Mouse (Mus musculus) liver, embryonic 14.5 days (tissue): ENCODE data around the gene Ankrd34a. TPM values are rescaled to one million over a fixed set of nuclear protein-coding genes. Genes with fewer than 3 reads are reported as not detected.
A peak's percentile ranks its signal among the peaks of the same experiment; 100 is the strongest.

Experiments used
- ATAC-seq: fragments of 200-750 bp; cut with Nextera tagmentation; 2 replicates; pipeline ENCODE4 v1.8.0; 2017; ENCODE audit warnings: moderate number of reproducible peaks, mild to moderate bottlenecking, moderate library complexity; ENCODE audit not compliant: insufficient read depth
- DNase-seq, 3 experiments: peaks; one replicate each; pipeline ENCODE4 v3.0.0-alpha.2; 2012 to 2013; ENCODE audit warnings: low read depth in 3 of 3, low spot score in 3 of 3
- H3K27ac ChIP-seq: fragments of 300-500 bp; sonication (generic); 2 replicates; pipeline ENCODE4 v1.5.1; 2014; ENCODE audit warnings: moderate library complexity, mild to moderate bottlenecking, control low read depth, inconsistent platforms
- H3K27me3 ChIP-seq: fragments of 300-500 bp; sonication (generic); 2 replicates; pipeline ENCODE4 v1.6.1; 2014; ENCODE audit warnings: mild to moderate bottlenecking, low read length, moderate library complexity; ENCODE audit not compliant: control insufficient read depth, insufficient read depth
- H3K36me3 ChIP-seq: fragments of 300-500 bp; sonication (generic); replicated peaks from 2 replicates; pipeline ENCODE4 v1.6.1; 2014; ENCODE audit warnings: low read depth; ENCODE audit not compliant: control insufficient read depth, insufficient read depth
- H3K4me1 ChIP-seq, 2 experiments: fragments of 200-500 bp in 1 of 2; fragments of 300-500 bp in 1 of 2; sonication (generic) in 1 of 2; replicated peaks; 2 replicates each; pipeline ENCODE4 v1.6.1; 2012 to 2014; ENCODE audit warnings: antibody characterized with exemption in 1 of 2, inconsistent platforms in 1 of 2, low read length in 1 of 2; ENCODE audit not compliant: control insufficient read depth in 2 of 2, insufficient read depth in 2 of 2
- H3K4me2 ChIP-seq: fragments of 300-500 bp; sonication (generic); 2 replicates; pipeline ENCODE4 v1.6.1; 2014; ENCODE audit warnings: low read depth, mild to moderate bottlenecking, control low read depth, moderate library complexity
- H3K4me3 ChIP-seq, 2 experiments: fragments of 200-500 bp in 1 of 2; fragments of 300-500 bp in 1 of 2; sonication (generic) in 1 of 2; 2 replicates each; pipeline ENCODE4 v1.5.1; 2012 to 2014; ENCODE audit warnings: low read depth in 2 of 2, low read length in 2 of 2, mild to moderate bottlenecking in 2 of 2, control low read depth in 1 of 2, inconsistent platforms in 1 of 2, moderate library complexity in 1 of 2; ENCODE audit not compliant: insufficient read depth in 1 of 2
- H3K9ac ChIP-seq: fragments of 300-500 bp; sonication (generic); replicated peaks from 2 replicates; pipeline ENCODE4 v1.6.1; 2014; ENCODE audit warnings: mild to moderate bottlenecking, control low read depth, moderate library complexity
- H3K9me3 ChIP-seq: fragments of 300-500 bp; sonication (generic); 2 replicates; pipeline ENCODE4 v1.6.1; 2016; ENCODE audit warnings: low read length, mixed read lengths; ENCODE audit not compliant: control insufficient read depth
- CTCF ChIP-seq: IDR thresholded peaks from 2 replicates; pipeline ENCODE4 v1.5.1; 2016; ENCODE audit warnings: antibody characterized with exemption, low read depth, control low read depth
- EP300 ChIP-seq: IDR thresholded peaks from 2 replicates; pipeline ENCODE4 v1.6.1; 2016; ENCODE audit warnings: antibody characterized with exemption, low read depth
- WGBS: fragments of 180-500 bp; shearing (Covaris S2); extraction: QIAGEN DNeasy Blood & Tissue Kit; methylation state at CpG from one replicate; pipeline ENCODE4 v1.1.7; 2014; ENCODE audit not compliant: insufficient replicate concordance; 5-methylcytosine and 5-hydroxymethylcytosine counted together
- polyA plus RNA-seq, 2 experiments: library from polyadenylated mRNA; depleted of rRNA in 1 of 2; stranded (reverse) in 1 of 2; unstranded in 1 of 2; fragments of >200 nt; fragmentation: Nextera tagmentation in 1 of 2; extraction: Ambion mirVana in 1 of 2; gene quantifications; 2 replicates each; pipeline versions ENCODE4 v1.2.1 to v1.2.3; 2012 to 2014

Gene Ankrd34a
- polyA plus RNA-seq (2012; rRNA removed) (0.08 TPM in 2 replicates), polyA plus RNA-seq (2014; fragmentation: Nextera tagmentation; extraction: Ambion mirVana) (not detected in 2 replicates)

DNA sequence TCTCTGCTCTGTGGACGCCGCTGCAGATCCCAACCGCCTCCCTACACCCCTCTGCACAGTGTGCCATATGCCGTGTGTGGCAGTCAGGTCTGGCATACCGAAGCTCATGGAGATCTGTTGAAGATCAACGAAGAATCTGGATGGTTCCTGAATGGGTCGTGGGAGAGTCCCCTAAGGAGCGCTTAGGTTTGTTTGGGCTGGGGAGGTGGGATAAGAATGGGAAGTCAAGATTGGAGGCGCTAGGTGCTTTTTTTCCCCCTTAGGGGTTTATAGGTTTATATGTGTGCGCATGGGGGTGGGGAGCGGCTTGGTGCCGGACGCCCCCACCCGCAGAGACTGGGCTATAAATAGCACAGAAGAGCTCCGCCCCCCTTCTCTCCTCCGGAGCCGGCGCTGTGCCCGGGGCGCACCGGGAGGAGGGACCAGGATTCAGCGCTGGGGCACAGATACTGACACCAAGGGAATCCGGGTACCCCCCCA, at the start of gene Ankrd34a:
Ankrd34a (plus strand) TSS at position 409 of the 480 bp plus-strand sequence.
- ATAC-seq, result no peak
- peaks cover 64% of the 10 kb centered on the region for H3K27me3 ChIP-seq
- no peak for DNase-seq

DNA sequence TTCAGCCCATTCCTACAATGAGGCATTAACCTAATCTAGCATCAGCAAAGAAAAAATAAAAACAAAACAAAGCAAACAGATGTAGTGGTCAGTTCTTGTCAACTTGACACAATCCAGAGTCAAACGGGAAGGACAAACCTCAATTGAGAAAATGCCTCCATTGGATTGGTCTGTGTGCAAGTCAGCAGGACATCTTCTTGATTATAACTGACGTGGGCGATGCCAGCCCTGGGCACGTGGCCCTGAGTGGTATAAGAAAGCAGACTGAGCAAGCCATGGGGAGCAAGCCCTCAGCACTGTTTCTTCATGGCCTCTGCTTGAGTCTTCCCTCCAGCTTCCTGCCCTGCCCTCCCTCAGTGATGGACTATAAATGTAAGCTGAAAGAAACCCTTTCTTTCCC, 49.6 kb upstream of the Ankrd34a start:
- 30% methylated on average over 4 of the region's 4 CpGs for WGBS
- DNase-seq, result no peak
- Histone ChIP-seq H3K27ac (no peak overlapping the region), H3K9ac (no peak overlapping the region), H3K4me3 (no peak overlapping the region), H3K27me3 (no peaks in the 10 kb centered on the region; the same call in 1 of the 2 replicates), H3K36me3 (no peaks in the 10 kb centered on the region), H3K9me3 (no peaks in the 10 kb centered on the region), H3K4me2 (no peak overlapping the region), H3K4me1 (no peaks in the 10 kb centered on the region; a peak in 1 of 4 replicates)
- TF ChIP-seq EP300, result no peak
- TF ChIP-seq CTCF, result no peak
- no peak for ATAC-seq

More for the DNA sequence above, at the start of gene Ankrd34a:
- Histone ChIP-seq H3K9ac (no peak within 1 kb of the TSS), H3K4me2 (peak within 1 kb of the TSS; percentile 57), H3K4me1 (peaks cover 0 to 10% of the 10 kb centered on the region in 2 experiments; a peak in 2 of 4 replicates), H3K9me3 (no peaks in the 10 kb centered on the region), H3K36me3 (no peaks in the 10 kb centered on the region), H3K27ac (no peak within 1 kb of the TSS), H3K4me3 (peak within 1 kb of the TSS; percentile 12 to 35; a peak in 3 of 4 replicates)
- TF ChIP-seq EP300, result no peak
- 3% methylated on average over 21 of the region's 23 CpGs for WGBS

DNA sequence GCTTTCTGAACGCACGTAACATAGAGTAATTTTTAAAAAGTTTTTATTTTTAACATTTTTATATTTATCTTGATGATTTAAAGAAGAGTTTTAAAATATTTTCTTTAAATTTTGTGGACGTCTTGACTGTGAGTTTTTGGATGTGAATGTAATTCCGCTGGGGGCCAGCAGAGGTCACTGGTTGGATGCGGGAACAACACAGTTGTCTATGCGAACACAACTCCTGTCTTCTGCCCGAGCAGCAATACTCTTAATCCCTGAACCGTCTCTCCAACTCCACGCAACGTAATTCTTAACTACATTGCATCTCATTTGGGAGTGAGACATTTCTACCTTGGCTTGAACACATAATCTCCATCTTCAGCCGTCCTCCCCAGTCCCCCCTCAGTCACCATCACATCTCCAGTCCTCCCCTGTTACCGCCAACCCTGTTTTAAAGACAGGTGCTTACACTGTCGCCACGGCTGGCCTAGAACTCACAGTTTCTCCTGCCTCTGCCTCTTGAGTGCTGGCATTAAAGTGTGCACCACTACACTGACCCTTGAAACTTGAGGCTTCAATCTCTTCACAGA, 49.0 kb upstream of the Ankrd34a start:
- H3K4me1 ChIP-seq, result no peaks in the 10 kb centered on the region; a peak in 1 of 4 replicates
- TF ChIP-seq CTCF (peak; percentile 86), EP300 (no peak)
- DNase-seq, result no peak
- WGBS, result 11% methylated on average over 14 of the region's 14 CpGs
- no peak overlapping the region for H3K9ac ChIP-seq
- no peaks in the 10 kb centered on the region; the same call in 1 of the 2 replicates for H3K27me3 ChIP-seq
- peak overlapping the region; percentile 31; the same call in 1 of the 2 replicates for H3K4me2 ChIP-seq
- 0 out of 2 replicates have a peak, but pooled peaks have one; percentile 21 for ATAC-seq
- H3K36me3 ChIP-seq, result no peaks in the 10 kb centered on the region
- no peak overlapping the region for H3K4me3 ChIP-seq
- H3K27ac ChIP-seq, result no peak overlapping the region
- no peaks in the 10 kb centered on the region for H3K9me3 ChIP-seq

DNA sequence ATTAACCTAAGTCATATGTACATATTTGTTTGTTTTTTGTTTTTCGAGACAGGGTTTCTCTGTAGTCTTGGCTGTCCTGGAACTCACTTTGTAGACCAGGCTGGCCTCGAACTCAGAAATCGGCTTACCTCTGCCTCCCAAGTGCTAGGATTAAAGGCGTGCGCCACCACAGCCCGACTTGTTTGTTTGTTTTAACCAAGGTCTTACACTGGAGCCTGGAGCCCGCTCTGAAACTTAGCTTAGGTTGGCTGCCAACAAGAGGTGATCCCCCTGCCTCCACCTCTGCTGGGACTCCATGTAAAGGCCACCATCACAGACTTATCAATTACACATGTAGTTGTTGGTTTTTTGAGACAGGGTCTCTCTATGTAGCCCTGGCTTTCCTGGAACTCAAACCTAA, 47.6 kb upstream of the Ankrd34a start:
- Histone ChIP-seq H3K27ac (no peak overlapping the region), H3K4me1 (no peaks in the 10 kb centered on the region; a peak in 1 of 4 replicates), H3K9me3 (no peaks in the 10 kb centered on the region), H3K36me3 (no peaks in the 10 kb centered on the region), H3K9ac (no peak overlapping the region), H3K4me2 (no peak overlapping the region), H3K4me3 (no peak overlapping the region), H3K27me3 (no peaks in the 10 kb centered on the region; the same call in 1 of the 2 replicates)
- WGBS, result 74% methylated on average over 7 of the region's 7 CpGs
- no peak for DNase-seq
- TF ChIP-seq EP300 (no peak), CTCF (no peak)
- ATAC-seq, result no peak

DNA sequence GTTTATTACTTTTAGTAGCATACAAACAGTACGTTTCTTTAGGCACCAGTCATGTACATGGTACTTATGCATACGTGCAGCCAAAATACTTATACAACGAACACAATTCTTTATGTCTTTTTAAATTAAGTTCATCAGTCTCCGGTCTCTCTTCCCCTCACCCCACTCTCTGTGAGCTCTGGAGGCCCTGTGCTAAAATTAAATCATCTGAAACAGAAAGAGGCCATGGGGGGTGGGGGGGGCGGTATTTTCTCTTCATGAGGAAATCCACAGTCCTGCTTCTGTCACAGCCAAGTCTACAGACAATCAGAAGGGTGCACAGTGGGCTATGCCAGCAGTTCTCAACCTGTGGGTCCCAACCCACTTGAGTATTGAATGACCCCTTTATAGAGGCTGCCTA, 47.1 kb upstream of the Ankrd34a start:
- no peaks in the 10 kb centered on the region; a peak in 1 of 4 replicates for H3K4me1 ChIP-seq

More for the DNA sequence above, 47.1 kb upstream of the Ankrd34a start:
- 54% methylated on average over 5 of the region's 5 CpGs for WGBS
- ATAC-seq (no peak), DNase-seq (no peak)
- Histone ChIP-seq H3K4me3 (no peak overlapping the region), H3K27me3 (no peaks in the 10 kb centered on the region), H3K27ac (no peak overlapping the region), H3K4me2 (no peak overlapping the region), H3K9me3 (no peaks in the 10 kb centered on the region), H3K9ac (no peak overlapping the region), H3K36me3 (no peaks in the 10 kb centered on the region)
- TF ChIP-seq EP300, result no peak
- no peak for TF ChIP-seq CTCF
